Mouse (Mus musculus) spleen, embryonic (tissue): ENCODE results near the gene Kmt5b.

Source experiments
- CTCF ChIA-PET: fragments of 350-600 bp; sonication (Branson Sonifier 250); formaldehyde crosslinking; loops from one replicate; lab custom pipeline; 2022; lab: Charles Lee

The Kmt5b gene

DNA sequence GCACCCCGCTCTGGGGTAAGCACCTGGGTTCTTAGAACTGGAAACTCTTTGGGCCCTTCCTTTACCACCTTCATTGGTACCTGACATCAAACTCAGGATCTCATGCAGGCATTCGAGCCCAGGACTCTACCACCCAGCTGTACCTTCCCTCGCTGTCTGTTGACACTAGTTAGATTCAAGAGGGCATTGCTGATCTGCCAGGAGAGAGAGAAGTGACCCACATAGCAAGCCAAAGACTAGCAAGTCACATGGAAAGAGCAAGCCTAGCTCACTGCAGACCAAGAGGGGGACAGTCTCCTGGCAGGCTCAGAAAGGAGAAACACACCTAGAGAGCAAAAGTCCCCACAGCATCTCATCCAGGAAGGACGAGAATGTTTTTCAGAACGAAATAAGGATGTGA lies 73.5 kb downstream of the Kmt5b start:
- CTCF ChIA-PET = no interaction called here

GRCm38 (mm10) chr19:3842359-3843148 lies 75.3 kb downstream of the Kmt5b start:
- CTCF ChIA-PET = no interaction called here

DNA sequence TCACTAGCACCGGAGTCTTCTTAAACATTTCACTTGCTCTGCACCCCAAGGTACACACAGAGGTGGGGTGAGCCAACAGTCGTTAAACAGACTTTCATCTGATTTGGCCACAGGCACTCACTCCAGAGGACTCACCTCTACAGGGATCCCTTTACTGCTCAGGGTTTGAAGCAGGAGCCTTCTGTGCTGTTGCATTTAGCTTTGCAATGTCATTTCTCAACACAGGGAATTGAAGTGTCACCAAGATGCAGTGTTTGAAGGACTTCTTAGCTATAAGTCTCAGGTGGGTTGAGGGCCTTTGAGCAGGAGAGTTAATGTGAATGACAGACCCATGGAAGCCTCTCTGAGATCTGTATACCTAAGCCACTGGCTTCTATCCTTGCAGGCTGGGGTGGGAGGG lies 76.4 kb downstream of the Kmt5b start:
- CTCF ChIA-PET = interaction anchor here (0.6 kb wide), 2 partner anchors 152 to 213 kb away, joined by 4 read pairs; no protein-coding TSS in a partner anchor

- CTCF ChIA-PET = interaction anchor here (0.6 to 0.7 kb wide), 2 partner anchors 17 to 34 kb away, joined by 3 read pairs; no protein-coding TSS in a partner anchor
These were observed 77.6 kb downstream of the Kmt5b start for GRCm38 (mm10) chr19:3844836-3845235.

DNA sequence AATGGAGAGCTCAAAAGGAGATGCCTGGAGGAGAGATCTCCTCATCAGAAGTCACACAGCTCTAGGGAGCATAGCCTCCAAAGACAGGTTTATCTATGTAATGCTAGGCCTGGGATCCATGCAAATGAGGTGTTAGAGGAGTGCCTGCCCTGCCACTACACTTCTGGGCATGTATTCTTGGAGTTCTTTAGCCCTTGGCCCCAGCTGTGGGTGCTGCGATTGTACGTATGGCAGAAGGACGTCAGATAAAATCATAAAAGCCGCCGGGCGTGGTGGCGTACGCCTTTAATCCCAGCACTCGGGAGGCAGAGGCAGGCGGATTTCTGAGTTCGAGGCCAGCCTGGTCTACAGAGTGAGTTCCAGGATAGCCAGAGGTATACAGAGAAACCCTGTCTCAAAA lies 78.1 kb downstream of the Kmt5b start:
- CTCF ChIA-PET = interaction anchor here (0.6 to 0.7 kb wide), 2 partner anchors 17 to 34 kb away, joined by 3 read pairs; no protein-coding TSS in a partner anchor

GRCm38 (mm10) chr19:3845803-3846406 lies 78.7 kb downstream of the Kmt5b start:
- CTCF ChIA-PET = no interaction called here

DNA sequence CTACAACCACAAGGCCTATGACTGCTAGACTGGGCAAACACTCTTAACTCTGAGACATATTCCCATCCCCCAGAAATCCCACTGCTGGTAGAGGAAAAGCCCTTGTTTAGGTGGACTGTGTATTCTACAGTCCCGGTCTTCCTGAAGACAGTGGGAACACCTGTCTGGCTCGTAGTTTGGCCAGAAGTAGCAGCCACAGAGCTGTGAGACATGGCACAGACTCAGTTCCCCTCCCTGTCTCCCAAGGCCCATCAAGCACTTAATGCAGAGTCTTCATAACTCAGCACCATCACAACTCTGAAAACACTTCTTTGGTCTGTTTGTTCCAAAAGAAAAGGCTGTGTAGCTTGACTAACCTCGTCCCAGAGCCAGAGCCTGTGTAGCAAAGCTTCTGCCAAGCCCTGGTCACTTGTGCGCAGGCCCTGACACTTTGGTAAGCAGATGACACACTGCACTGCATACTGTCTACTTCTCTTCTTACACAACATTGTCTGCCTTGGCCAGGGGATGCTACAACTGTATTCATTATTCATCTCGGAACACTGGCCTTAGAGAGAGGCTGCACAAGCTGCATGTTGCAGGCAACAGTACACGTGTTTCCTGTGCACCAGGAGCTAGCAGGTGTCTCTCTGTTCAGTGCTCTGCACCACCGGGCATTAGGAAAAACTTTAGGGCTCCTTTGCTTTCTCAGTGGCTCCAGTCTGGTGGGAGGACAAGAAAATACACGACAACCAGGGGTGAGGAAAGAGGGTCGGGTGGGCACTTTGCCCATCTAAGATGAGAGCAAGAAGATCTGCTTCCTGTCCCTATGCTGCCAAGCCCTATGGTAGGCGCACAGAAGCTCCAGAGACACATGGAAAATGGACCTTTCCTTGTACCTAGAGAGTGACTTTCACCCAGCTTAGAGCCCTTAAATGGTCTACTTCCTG lies 79.7 kb downstream of the Kmt5b start:
- CTCF ChIA-PET = interaction anchor here (0.8 kb wide), 1 partner anchor 15 kb away, joined by 3 read pairs; no protein-coding TSS in a partner anchor

GRCm38 (mm10) chr19:3847711-3848110 lies 80.5 kb downstream of the Kmt5b start:
- CTCF ChIA-PET = interaction anchor here (0.8 kb wide), 1 partner anchor 14 kb away, joined by 3 read pairs; no protein-coding TSS in a partner anchor

DNA sequence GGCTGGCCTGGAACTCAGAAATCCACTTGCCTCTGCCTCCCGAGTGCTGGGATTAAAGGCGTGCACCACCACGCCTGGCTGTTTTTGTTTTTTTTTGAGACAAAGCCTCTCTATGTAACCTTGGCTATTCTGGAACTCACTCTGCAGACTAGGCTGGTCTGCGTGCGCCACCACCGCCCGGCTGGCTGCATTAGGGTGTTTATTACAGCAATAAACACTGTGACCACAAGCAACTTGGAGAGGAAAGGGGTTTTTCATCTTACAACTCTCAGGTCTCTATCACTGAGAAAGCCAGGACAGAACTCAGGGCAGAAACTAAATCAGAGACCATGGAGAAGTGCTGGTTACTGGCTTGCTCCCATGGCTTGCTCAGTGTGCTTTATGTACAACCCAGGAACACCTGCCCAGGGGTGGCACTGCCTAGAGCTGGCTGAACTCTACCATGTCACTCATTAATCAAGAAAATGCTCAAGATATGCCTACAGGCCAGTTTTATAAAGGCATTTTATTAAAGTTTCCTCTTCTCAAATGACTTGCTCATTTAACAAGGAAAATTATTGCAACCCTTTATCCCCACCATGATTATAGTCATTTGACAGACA lies 81.1 kb downstream of the Kmt5b start:
- CTCF ChIA-PET = interaction anchor here (0.6 kb wide), 1 partner anchor 143 kb away, joined by 13 read pairs; no protein-coding TSS in a partner anchor

DNA sequence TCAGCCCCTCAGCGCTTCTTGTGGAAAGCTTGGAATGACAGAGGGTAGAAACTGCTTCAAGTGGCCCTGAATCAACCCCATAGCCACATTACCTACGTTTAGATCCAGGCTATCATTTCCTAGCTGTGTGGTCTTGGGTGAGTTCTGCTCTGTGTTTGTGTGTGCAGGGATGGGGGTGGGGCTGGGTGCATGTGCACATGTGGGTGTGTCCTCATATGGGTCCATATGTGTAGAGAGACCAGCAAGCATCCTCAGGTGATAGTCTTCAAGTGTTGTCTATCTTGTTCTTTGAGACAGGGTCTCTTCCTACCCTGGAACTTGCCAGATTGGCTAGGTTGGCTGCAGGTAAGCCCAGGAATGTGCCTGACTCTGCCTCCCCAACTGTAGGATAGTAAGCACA lies 82.0 kb downstream of the Kmt5b start:
- CTCF ChIA-PET = interaction anchor here (0.6 kb wide), 1 partner anchor 123 kb away, joined by 3 read pairs; the partner anchor contains the start of gene Aldh3b2

- CTCF ChIA-PET = interaction anchor here (0.6 kb wide), 3 partner anchors 79 to 1445 kb away, joined by 3 to 5 read pairs (median 4); partner anchors contain the start of gene Sf3b2
These were observed 82.9 kb downstream of the Kmt5b start for GRCm38 (mm10) chr19:3850076-3850475.

DNA sequence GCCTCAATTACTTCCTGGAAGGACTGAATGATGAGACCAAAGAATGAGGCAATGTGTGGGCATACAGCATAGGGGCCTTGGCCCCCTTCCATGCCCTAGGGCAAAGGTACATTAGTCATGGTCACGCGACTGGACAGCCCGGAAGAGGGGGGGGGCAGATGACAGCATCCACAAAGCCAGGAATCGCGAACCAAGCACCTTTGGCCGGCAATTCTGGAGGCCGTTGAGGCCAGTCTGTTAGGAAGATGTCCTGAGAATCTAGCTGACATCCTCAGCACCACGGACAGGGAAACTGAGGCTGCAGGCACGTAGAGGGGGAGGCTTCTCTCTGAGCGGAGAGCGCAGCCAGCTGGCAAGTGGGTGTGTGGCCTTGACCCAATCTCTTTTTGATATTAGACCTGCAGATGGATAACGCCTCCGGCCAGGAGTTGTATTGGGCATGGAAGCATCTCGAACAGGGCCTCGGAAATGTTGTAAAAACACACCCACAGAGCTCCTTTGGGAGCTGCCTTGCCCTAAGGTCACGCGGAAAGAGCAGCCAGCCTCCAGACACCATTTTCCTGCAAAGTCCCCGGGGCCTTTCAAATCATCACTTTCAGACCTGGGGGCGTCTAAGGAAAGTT lies 83.7 kb downstream of the Kmt5b start:
- CTCF ChIA-PET = interaction anchor here (0.6 to 0.7 kb wide), 2 partner anchors 79 to 95 kb away, joined by 3 to 5 read pairs; no protein-coding TSS in a partner anchor

DNA sequence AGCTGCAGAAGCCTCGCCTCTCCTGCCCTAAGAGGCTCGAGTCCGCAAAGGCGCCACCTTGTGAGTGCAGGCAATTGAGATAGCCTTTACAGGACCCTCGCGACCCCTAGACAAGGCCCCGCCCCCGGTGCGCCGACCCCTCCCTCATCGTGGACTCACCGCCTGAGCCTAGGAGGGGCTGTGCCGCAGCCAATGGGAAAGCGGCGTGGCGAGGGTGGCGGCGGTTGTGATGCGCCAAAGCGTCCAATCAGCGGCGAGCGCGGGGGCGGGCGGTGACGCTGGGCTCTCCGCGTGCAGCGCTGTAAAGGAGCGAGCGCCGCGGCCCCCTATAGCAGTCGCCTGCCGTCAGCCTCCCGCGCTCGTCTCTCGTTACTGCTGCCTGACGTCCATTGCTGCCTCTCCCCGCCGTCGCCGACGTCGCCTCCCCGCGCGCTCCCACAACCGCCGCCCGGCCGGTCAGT lies 84.3 kb downstream of the Kmt5b start, which contains the start of gene Chka:
TSS of gene Chka (plus strand) at position 272 of the 461 bp plus-strand sequence.
- CTCF ChIA-PET = interaction anchor here (0.7 kb wide), 1 partner anchor 95 kb away, joined by 3 read pairs; no protein-coding TSS in a partner anchor

GRCm38 (mm10) chr19:3851979-3852681 lies 84.9 kb downstream of the Kmt5b start:
- CTCF ChIA-PET = interaction anchor here (0.6 to 0.7 kb wide), 3 partner anchors 152 to 1840 kb away, joined by 3 to 5 read pairs (median 4); no protein-coding TSS in a partner anchor

- CTCF ChIA-PET = interaction anchor here (0.7 kb wide), 2 partner anchors 154 to 262 kb away, joined by 3 to 5 read pairs; no protein-coding TSS in a partner anchor
These were observed 85.9 kb downstream of the Kmt5b start for GRCm38 (mm10) chr19:3853121-3853520.

GRCm38 (mm10) chr19:3853891-3854290 lies 86.7 kb downstream of the Kmt5b start:
- CTCF ChIA-PET = no interaction called here

- CTCF ChIA-PET = no interaction called here
These were observed 87.9 kb downstream of the Kmt5b start for GRCm38 (mm10) chr19:3855091-3855490.

- CTCF ChIA-PET = no interaction called here
These were observed 88.4 kb downstream of the Kmt5b start for GRCm38 (mm10) chr19:3855601-3856000.

DNA sequence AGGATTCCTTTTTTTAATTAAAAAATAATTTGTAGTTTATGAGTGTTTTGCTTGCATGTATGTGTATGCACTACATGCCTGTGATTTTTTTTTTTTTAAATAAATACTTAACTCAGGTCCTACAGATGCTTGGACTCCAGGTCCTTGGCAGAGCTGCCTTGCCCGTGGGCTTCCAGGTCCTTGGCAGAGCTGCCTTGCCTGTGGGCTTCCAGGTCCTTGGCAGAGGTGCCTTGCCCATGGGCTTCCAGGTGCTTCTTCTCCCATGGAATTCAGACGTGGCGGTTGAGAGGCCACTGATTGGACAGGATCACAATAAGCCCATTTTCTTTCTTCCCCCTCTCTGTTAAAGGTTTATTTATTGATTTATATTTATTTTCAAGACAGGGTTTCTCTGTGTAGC lies 90.0 kb downstream of the Kmt5b start:
- CTCF ChIA-PET = interaction anchor here (0.7 kb wide), 1 partner anchor 66 kb away, joined by 3 read pairs; no protein-coding TSS in a partner anchor
